Mouse (Mus musculus) thymus, postnatal 10 days (tissue): Measurements from ENCODE around the gene Baiap2l1.
A peak's percentile ranks its signal among the peaks of the same experiment; 100 is the strongest.

Experiments
- DNase-seq, 2 experiments: peaks; one replicate each; pipeline ENCODE4 v3.0.0; 2021; ENCODE audit warnings: low spot score in 2 of 2

Gene Baiap2l1

GRCm38 (mm10) chr5:144258131-144258611 lies 99.7 kb downstream of the Baiap2l1 start:
- no peak for DNase-seq

GRCm38 (mm10) chr5:144257451-144258110 lies 100.3 kb downstream of the Baiap2l1 start:
- no peak for DNase-seq

DNA sequence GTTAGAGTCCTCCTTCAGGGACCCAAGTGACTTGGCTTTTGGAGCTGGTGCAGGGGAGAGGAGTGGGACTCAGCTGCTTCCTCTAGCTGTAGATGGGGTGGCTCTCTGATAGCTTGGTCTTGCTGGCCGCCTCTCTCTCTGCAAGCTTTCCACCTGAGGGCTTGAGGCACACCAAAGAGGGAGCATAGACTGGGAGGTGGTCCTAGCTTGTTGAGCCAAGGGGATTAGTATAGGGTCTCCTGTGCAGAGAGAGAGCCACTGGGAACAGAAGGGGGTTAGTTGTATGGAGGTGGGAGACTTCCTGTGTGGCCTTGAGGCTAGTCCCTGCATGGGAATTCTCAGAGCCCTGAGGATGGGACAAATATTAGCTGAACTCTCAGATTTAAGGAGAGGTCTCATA lies 101.0 kb downstream of the Baiap2l1 start:
- no peak for DNase-seq

DNA sequence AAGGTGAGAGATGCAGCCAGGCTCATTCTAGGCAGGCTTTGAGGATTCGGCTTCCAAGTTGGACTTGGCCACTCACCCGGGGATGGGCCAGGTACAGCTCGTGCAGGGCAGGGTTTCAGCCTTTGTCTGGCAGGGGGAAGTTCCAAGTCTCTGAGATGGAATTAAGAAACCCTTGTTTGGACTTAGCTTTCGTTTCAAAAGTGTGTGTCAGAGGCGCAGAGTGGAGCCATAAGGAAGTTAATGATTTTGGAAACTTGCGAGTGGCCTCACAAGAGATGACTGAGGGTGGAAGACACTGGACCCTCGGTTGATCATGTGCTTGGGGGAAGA lies 101.4 kb downstream of the Baiap2l1 start:
- DNase-seq, result no peak

- DNase-seq, result peak; percentile 28 to 31
Measured at GRCm38 (mm10) chr5:144255632-144256540, 102.0 kb downstream of the Baiap2l1 start.

GRCm38 (mm10) chr5:144254811-144255631 lies 102.9 kb downstream of the Baiap2l1 start:
- DNase-seq, result peak; percentile 59 to 74

GRCm38 (mm10) chr5:144254122-144254810 lies 103.6 kb downstream of the Baiap2l1 start:
- peak in 1 of 2 experiments; percentile 26 for DNase-seq

DNA sequence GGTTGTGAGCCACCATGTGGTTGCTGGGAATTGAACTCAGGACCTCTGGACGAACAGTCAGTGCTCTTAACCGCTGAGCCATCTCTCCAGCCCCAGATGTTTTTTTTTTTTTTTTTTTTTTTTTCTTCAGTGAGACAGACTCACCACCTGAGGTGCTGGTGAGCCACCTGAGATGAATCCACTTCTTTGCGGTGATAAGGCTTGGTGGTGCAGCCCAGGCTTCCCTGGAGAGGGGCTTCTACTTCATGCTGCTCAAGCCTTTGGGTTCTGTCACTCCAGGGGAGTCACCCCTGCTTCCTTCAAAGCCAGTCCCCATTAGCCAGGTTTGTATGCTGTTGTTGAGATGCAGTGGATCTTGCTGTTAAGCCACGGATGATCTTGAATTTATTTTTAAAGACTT lies 104.7 kb downstream of the Baiap2l1 start:
- DNase-seq, result no peak

DNA sequence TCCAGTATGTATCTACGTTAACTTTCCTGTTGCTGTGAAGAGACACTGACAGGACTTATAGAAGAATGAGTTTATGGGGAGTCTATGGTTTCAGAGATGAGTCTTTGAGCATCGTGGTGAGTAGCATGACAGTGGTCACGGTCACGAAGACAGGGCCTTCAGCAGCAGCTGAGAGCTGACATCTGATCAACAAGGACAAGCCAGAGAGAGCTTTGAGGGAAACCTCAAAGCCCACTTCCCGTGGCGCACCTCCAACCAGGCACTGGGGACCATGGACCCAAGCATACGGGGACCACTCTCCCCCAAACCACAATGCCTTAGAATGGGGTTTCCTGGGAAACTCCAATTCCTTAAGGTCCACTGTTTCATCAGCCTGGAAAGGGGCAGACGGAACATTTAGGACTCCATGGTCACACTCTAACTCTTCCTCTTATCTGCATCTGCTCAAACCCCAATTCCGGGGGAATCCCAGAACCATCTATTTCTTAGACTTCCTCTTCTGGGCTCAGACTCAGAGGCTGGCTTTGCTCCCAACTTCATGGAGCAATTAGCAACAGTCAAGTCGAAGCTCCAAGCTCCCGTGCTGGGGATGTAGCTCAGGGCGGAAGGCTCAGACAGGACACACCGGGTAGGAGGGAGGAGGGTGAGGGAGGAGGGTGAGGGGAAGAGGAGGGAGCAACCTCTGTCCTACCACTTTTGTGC lies 105.9 kb downstream of the Baiap2l1 start:
- no peak for DNase-seq

DNA sequence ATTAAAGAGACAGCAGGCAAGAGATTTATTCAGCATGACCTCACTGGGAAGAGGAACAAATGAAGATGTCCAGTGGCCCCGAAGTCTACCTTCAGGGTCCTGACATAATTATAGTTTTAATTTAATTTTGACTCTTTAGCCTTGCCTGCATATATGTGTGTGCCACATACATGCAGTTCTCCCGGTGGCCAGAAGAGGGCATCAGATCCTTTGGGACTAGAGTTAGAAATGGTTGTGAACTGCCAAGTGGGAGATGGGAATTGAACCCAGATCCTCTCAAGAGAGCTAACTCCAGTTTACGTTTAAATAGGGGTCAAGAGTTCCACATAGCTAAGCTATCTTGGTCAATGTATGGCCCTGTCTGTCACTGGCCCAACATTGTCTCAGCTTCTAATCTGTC lies 108.0 kb downstream of the Baiap2l1 start:
- DNase-seq, result no peak

GRCm38 (mm10) chr5:144247906-144248585 lies 109.9 kb downstream of the Baiap2l1 start:
- DNase-seq, result no peak

- no peak for DNase-seq
Measured at GRCm38 (mm10) chr5:144247307-144247706, 110.6 kb downstream of the Baiap2l1 start.

GRCm38 (mm10) chr5:144246669-144247068 lies 111.2 kb downstream of the Baiap2l1 start:
- DNase-seq, result no peak

DNA sequence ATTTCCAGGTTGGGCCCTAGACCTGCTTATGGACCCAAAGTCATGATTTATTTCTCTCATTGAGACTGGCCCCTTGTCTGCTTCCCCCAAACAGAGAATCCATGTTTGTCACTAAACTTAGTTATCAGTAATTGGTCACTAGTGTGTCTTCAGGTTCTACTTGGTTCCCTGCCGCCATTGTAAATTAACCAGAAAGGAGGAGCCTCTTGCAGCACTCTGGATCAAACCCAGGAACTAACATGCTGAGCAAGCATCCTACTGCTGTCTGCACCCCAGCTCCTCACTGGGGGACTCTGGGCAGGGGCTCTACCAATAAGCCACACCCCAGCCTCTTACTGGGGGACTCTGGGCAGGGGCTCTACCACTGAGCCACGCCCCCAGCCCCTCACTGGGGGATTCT lies 112.3 kb downstream of the Baiap2l1 start:
- no peak for DNase-seq

DNA sequence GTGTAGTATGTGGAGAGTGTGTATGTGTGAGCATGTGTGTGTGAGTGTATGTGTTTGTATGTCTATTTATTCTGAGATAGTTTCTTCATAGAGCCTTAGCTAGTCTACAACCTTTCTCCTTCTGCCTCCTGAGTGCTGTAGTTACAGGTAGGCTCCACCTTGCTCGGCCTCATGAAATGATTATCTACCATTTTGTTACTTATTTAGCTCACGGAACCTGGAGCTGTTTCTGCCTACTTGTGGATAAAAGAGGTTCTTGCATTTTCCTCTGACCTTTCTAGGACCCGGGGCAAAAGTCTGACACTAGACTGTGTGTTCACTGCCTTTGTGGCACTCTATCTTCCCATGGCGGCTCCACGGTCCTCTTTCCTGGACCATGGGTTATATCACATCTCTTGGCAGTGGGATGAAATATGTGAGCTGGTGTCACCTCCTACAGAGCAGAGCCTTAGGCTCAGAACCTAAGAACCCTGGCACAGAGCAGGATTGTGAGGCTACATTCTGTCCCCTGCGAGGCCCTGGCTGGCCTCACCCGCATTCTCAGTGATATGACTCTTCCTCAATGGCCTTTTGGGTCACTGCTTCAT lies 113.9 kb downstream of the Baiap2l1 start, which contains the start of gene Bri3:
Bri3 (plus strand) TSS at position 537 of the 587 bp plus-strand sequence.
- no peak for DNase-seq

- no peak for DNase-seq
Measured at GRCm38 (mm10) chr5:144238969-144239368, 118.9 kb downstream of the Baiap2l1 start.

GRCm38 (mm10) chr5:144234714-144235113 lies 123.2 kb downstream of the Baiap2l1 start:
- DNase-seq, result no peak

- DNase-seq, result no peak
Measured at GRCm38 (mm10) chr5:144234222-144234621, 123.7 kb downstream of the Baiap2l1 start.

GRCm38 (mm10) chr5:144232531-144232930 lies 125.4 kb downstream of the Baiap2l1 start:
- no peak for DNase-seq

- no peak for DNase-seq
Measured at GRCm38 (mm10) chr5:144231410-144231809, 126.5 kb downstream of the Baiap2l1 start.
